Mouse (Mus musculus): Measurements from ENCODE around the gene Slc35d2.

DNA sequence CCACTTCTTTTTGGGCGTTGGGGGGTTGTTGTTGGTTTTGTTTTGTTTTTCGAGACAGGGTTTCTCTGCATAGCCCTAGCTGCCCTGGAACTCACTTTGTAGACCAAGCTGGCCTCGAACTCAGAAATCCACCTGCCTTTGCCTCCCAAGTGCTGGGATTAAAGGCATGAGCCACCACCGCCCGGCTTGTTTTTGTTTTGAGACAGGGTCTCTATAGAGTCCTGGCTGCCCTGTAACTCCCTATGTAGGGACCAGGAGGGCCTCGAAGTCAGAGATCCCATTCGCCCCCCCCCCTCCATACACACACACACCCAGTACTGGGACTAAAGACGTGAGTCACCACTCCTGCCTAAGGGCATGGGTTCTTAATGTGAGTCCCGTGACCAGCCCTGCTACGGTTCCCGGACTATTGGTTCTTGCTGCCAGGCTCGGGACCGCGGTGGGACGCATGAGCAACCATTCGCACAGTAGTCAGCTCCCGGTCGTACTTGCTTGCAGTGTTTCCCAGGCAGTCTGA, 24.6 kb upstream of the Slc35d2 start:
- no peak for TF ChIP-seq CTCF (IDR thresholded peaks at IDR 0.05; ENCODE audit: control insufficient read depth, insufficient read depth, low read length)
- no peak for TF ChIP-seq POLR2A (IDR thresholded peaks at IDR 0.05; ENCODE audit: borderline replicate concordance, control insufficient read depth, low read depth, low read length)
